ENCODE assay signal across 10 mouse cellular contexts in the genomic region with DNA sequence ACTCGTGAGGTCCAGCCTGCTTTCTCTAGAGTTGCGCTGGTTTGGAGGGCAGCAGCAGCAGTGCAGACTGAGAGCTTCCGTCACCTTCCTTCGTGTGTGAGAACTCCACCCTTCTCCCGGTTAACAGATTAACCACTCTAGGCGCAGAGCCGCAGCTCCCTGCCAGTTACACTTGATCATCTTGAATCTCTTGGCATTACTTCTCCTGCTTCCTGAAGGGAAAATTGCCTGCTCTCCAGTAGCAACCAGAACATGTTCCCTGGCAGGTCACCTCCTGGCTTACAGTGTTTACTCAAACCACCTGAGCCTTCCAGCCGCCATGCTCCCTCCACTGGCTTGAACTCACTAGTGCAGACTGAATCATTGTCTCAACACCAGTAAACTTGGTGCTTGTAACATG.
DNase-seq lines count a peak whose midpoint lies in the region; ATAC-seq and TF ChIP-seq lines count a peak whose summit lies in the region.
"Had no signal": no experiment of that assay in that cellular context is flagged by ENCODE, and none has a peak within 500 bp of the region (broad histone marks: within the 10 kb centered on the region; RNA-seq: fewer than 3 reads in every experiment).

No protein-coding gene starts in this region.

- H3K36me3 ChIP-seq in forebrain, embryonic 15.5 days = no peaks in the 10 kb centered on the region
- H3K36me3 ChIP-seq in kidney, postnatal 0 days (ENCODE audit: insufficient read depth, low read length) = no peaks in the 10 kb centered on the region
- H3K36me3 ChIP-seq in midbrain, embryonic 16.5 days (ENCODE audit: control insufficient read depth, insufficient read depth, low read length) = no peaks in the 10 kb centered on the region

- 64% methylated on average over 8 of the region's 8 CpGs for WGBS in forebrain, embryonic 15.5 days
- 44% methylated on average over 8 of the region's 8 CpGs for WGBS in kidney, postnatal 0 days
- WGBS in midbrain, embryonic 16.5 days = 62% methylated on average over 8 of the region's 8 CpGs

- H3K27me3 ChIP-seq in forebrain, embryonic 15.5 days = no peaks in the 10 kb centered on the region
- H3K27me3 ChIP-seq in kidney, postnatal 0 days (ENCODE audit: insufficient read depth, low read length) = no peaks in the 10 kb centered on the region
- no peaks in the 10 kb centered on the region for H3K27me3 ChIP-seq in midbrain, embryonic 16.5 days (ENCODE audit: control insufficient read depth, insufficient read depth, low read depth, low read length)

- peak overlapping the region; percentile 64 for H3K27ac ChIP-seq in gastrocnemius, adult 2 months
- peak overlapping the region; percentile 25; the same call in 1 of the 2 replicates for H3K27ac ChIP-seq in forebrain, embryonic 15.5 days (replicated peaks)
- peak overlapping the region; percentile 44; the same call in 1 of the 2 replicates for H3K27ac ChIP-seq in kidney, postnatal 0 days
- H3K27ac ChIP-seq in midbrain, embryonic 16.5 days (ENCODE audit: low read length) = no peak overlapping the region

- TF ChIP-seq CTCF in gastrocnemius, adult 2 months (IDR thresholded peaks at IDR 0.05) = peak; percentile 47
- TF ChIP-seq CTCF in kidney, postnatal 0 days (IDR thresholded peaks at IDR 0.05; ENCODE audit: low read depth) = peak; percentile 43; the same call in 1 of the 2 replicates

- no peaks in the 10 kb centered on the region for H3K9me3 ChIP-seq in forebrain, embryonic 15.5 days
- no peaks in the 10 kb centered on the region for H3K9me3 ChIP-seq in kidney, postnatal 0 days (replicated peaks; ENCODE audit: low read length)
- H3K9me3 ChIP-seq in midbrain, embryonic 16.5 days (replicated peaks; ENCODE audit: control insufficient read depth, low read length, poor library complexity, severe bottlenecking) = no peaks in the 10 kb centered on the region

- H3K4me2 ChIP-seq in forebrain, embryonic 15.5 days (replicated peaks) = no peak overlapping the region
- no peak overlapping the region for H3K4me2 ChIP-seq in kidney, postnatal 0 days (ENCODE audit: low read length)
- no peak overlapping the region for H3K4me2 ChIP-seq in midbrain, embryonic 16.5 days (ENCODE audit: low read length)

- DNase-seq in gastrocnemius, adult 2 months = peak; percentile 51
- no peak for DNase-seq in gastrocnemius, postnatal 10 days
- DNase-seq in kidney, postnatal 0 days (ENCODE audit: low spot score) = no peak
- DNase-seq in frontal cortex, postnatal 14 days (ENCODE audit: low spot score in 2 of 2) = no peak
- DNase-seq: adrenal gland, postnatal 10 days had no signal

- H3K4me3 ChIP-seq in gastrocnemius, adult 2 months = no peak overlapping the region
- H3K4me3 ChIP-seq in forebrain, embryonic 15.5 days = no peak overlapping the region
- H3K4me3 ChIP-seq in kidney, postnatal 0 days (replicated peaks; ENCODE audit: low read depth, low read length) = no peak overlapping the region
- no peak overlapping the region for H3K4me3 ChIP-seq in midbrain, embryonic 16.5 days (ENCODE audit: low read depth, low read length)
- H3K4me3 ChIP-seq: myocyte had no signal

- peaks cover 59% of the 10 kb centered on the region for H3K4me1 ChIP-seq in forebrain, embryonic 15.5 days
- peaks cover 9% of the 10 kb centered on the region for H3K4me1 ChIP-seq in kidney, postnatal 0 days (replicated peaks; ENCODE audit: insufficient read depth, low read length)
- H3K4me1 ChIP-seq in midbrain, embryonic 16.5 days (ENCODE audit: control insufficient read depth, insufficient read depth, low read length) = peaks cover 43% of the 10 kb centered on the region

- intact Hi-C loops in gastrocnemius, adult 2 months (cut with DNase I) = loop anchor here (2.0 kb wide), 1 partner anchor 222 kb away; no protein-coding TSS in a partner anchor

- no peak for ATAC-seq in forebrain, embryonic 15.5 days (replicated peaks)
- no peak for ATAC-seq in kidney, postnatal 0 days (replicated peaks; ENCODE audit: low FRiP score, low read depth)
- ATAC-seq in midbrain, embryonic 16.5 days = no peak
- ATAC-seq in granulocyte monocyte progenitor cell, adult 5-6 weeks (replicated peaks; ENCODE audit: poor library complexity, severe bottlenecking) = no peak
- ATAC-seq in inflammation-experienced regulatory T-cells, adult 6 months = no peak

- no peak overlapping the region for H3K9ac ChIP-seq in forebrain, embryonic 15.5 days (replicated peaks)
- H3K9ac ChIP-seq in kidney, postnatal 0 days (ENCODE audit: low read depth, low read length) = no peak overlapping the region
- H3K9ac ChIP-seq in midbrain, embryonic 16.5 days (ENCODE audit: low read depth, low read length) = 0 out of 2 replicates have a peak overlapping the region, but pooled peaks have one; percentile 15
